ENCODE assay signal across 44 mouse cellular contexts in genomic region chr9:78393741-78394140, GRCm38 (mm10). TPM values are rescaled to one million over a fixed set of nuclear protein-coding genes. Genes with fewer than 3 reads are reported as not detected.
"Had no signal": no experiment of that assay in that cellular context is flagged by ENCODE, and none has a peak within 500 bp of the region (broad histone marks: within the 10 kb centered on the region; RNA-seq: fewer than 3 reads in every experiment).

No protein-coding gene starts in this region.

- H3K9ac ChIP-seq: limb, embryonic 12.5 days; limb, embryonic 13.5 days; limb, embryonic 15.5 days; liver, embryonic 12.5 days; liver, embryonic 13.5 days; liver, embryonic 14.5 days; liver, embryonic 15.5 days; liver, postnatal 0 days; lung, embryonic 14.5 days; lung, embryonic 15.5 days; midbrain, embryonic 12.5 days; midbrain, embryonic 13.5 days; midbrain, embryonic 15.5 days; neural tube, embryonic 12.5 days had no signal

- H3K36me3 ChIP-seq: limb, embryonic 10.5 days; limb, embryonic 12.5 days; limb, embryonic 13.5 days; limb, embryonic 15.5 days; liver, embryonic 12.5 days; liver, embryonic 13.5 days; liver, embryonic 15.5 days; lung, embryonic 15.5 days; midbrain, embryonic 10.5 days; midbrain, embryonic 12.5 days; midbrain, embryonic 13.5 days; midbrain, embryonic 15.5 days; neural tube, embryonic 12.5 days had no signal

- H3K9me3 ChIP-seq: limb, embryonic 10.5 days; limb, embryonic 12.5 days; limb, embryonic 13.5 days; limb, embryonic 15.5 days; liver, embryonic 12.5 days; liver, embryonic 13.5 days; liver, embryonic 15.5 days; lung, embryonic 15.5 days; midbrain, embryonic 10.5 days; midbrain, embryonic 12.5 days; midbrain, embryonic 13.5 days; midbrain, embryonic 15.5 days; neural tube, embryonic 12.5 days had no signal

- H3K4me3 ChIP-seq: limb, embryonic 10.5 days; limb, embryonic 12.5 days; limb, embryonic 13.5 days; limb, embryonic 15.5 days; liver, embryonic 12.5 days; liver, embryonic 13.5 days; liver, embryonic 15.5 days; lung, embryonic 15.5 days; megakaryocyte, embryonic 14.5 days; midbrain, embryonic 10.5 days; midbrain, embryonic 12.5 days; midbrain, embryonic 13.5 days; midbrain, embryonic 15.5 days; myocyte; neural tube, embryonic 12.5 days had no signal

- DNase-seq: left cerebral cortex, postnatal 4 days; liver; liver, embryonic 13.5 days; liver, postnatal 0 days; lung, adult 18-20 months; lung, adult 2 months; lung, embryonic 14.5 days; lung, postnatal 10 days; lung, postnatal 14 days; lung, postnatal 36 days; lung, postnatal 4 days; midbrain, embryonic 14.5 days had no signal

- H3K27ac ChIP-seq: limb, embryonic 10.5 days; limb, embryonic 12.5 days; limb, embryonic 13.5 days; limb, embryonic 15.5 days; liver, embryonic 12.5 days; liver, embryonic 13.5 days; liver, embryonic 14.5 days; liver, embryonic 15.5 days; lung, embryonic 15.5 days; macrophage; midbrain, embryonic 10.5 days; midbrain, embryonic 12.5 days; midbrain, embryonic 13.5 days; midbrain, embryonic 15.5 days; neural tube, embryonic 12.5 days had no signal

RNA-seq across cellular contexts. Expression of gene Ddx43, which starts 1.8 kb away (rescaled TPM):
- total RNA-seq: left cerebral cortex, postnatal 10 days; left cerebral cortex, postnatal 14 days; left cerebral cortex, postnatal 36 days; megakaryocyte, adult 5-6 weeks; megakaryocyte-erythroid progenitor cell, adult 5-6 weeks; midbrain, postnatal 0 days had no signal
- polyA plus RNA-seq: liver, adult 2 months; liver, embryonic 12.5 days; liver, embryonic 13.5 days; liver, embryonic 15.5 days; liver, embryonic 16.5 days; liver, postnatal 0 days; macrophage; myocyte had no signal

RNA-seq across cellular contexts. Expression of gene Ooep, which starts 15.2 kb away (rescaled TPM):
- total RNA-seq: left cerebral cortex, postnatal 14 days; left cerebral cortex, postnatal 36 days; liver, adult 2 months; megakaryocyte progenitor cell, adult 5-6 weeks; megakaryocyte, adult 5-6 weeks; megakaryocyte-erythroid progenitor cell, adult 5-6 weeks; monocyte, adult 5-6 weeks had no signal
- polyA plus RNA-seq: liver, adult 2 months; liver, embryonic 12.5 days; liver, embryonic 16.5 days; liver, postnatal 0 days; macrophage had no signal

RNA-seq across cellular contexts. Expression of gene Dppa5a, which starts 25.8 kb away (rescaled TPM):
- total RNA-seq: left cerebral cortex, postnatal 14 days; left cerebral cortex, postnatal 25 days; left cerebral cortex, postnatal 36 days; liver, adult 2 months; megakaryocyte progenitor cell, adult 5-6 weeks; megakaryocyte, adult 5-6 weeks; megakaryocyte-erythroid progenitor cell, adult 5-6 weeks; monocyte, adult 5-6 weeks had no signal
- polyA plus RNA-seq: limb, embryonic 10.5 days; limb, embryonic 11.5 days; liver, adult 2 months; liver, embryonic 11.5 days; liver, embryonic 12.5 days; liver, embryonic 13.5 days; liver, embryonic 14.5 days; liver, embryonic 15.5 days; liver, embryonic 16.5 days; liver, postnatal 0 days; lung, embryonic 14.5 days; lung, embryonic 15.5 days; macrophage; midbrain, embryonic 10.5 days; midbrain, embryonic 12.5 days; myocyte; neural tube, embryonic 12.5 days had no signal

RNA-seq across cellular contexts. Expression of gene Gsta2, which starts 38.2 kb away (rescaled TPM):
- total RNA-seq: left cerebral cortex, postnatal 10 days; left cerebral cortex, postnatal 14 days; left cerebral cortex, postnatal 36 days; left cerebral cortex, postnatal 4 days; megakaryocyte progenitor cell, adult 5-6 weeks; megakaryocyte, adult 5-6 weeks; megakaryocyte-erythroid progenitor cell, adult 5-6 weeks; midbrain, postnatal 0 days; monocyte, adult 5-6 weeks had no signal
- polyA plus RNA-seq: limb, embryonic 10.5 days; limb, embryonic 11.5 days; limb, embryonic 12.5 days; liver, embryonic 11.5 days; liver, embryonic 13.5 days; macrophage; midbrain, embryonic 10.5 days; midbrain, embryonic 11.5 days; midbrain, embryonic 12.5 days; midbrain, embryonic 13.5 days; midbrain, embryonic 14.5 days; midbrain, embryonic 15.5 days; midbrain, embryonic 16.5 days; midbrain, postnatal 0 days; neural tube, embryonic 11.5 days; neural tube, embryonic 12.5 days had no signal
